Mouse (Mus musculus): ENCODE data around the gene Pxk. TPM values are rescaled to one million over a fixed set of nuclear protein-coding genes. Genes with fewer than 3 reads are reported as not detected.
A peak's percentile ranks its signal among the peaks of the same experiment; 100 is the strongest.

The Pxk gene
- total and polyA plus RNA-seq, 2 experiments from 2014 or later = 36.0 to 45.1 TPM

DNA sequence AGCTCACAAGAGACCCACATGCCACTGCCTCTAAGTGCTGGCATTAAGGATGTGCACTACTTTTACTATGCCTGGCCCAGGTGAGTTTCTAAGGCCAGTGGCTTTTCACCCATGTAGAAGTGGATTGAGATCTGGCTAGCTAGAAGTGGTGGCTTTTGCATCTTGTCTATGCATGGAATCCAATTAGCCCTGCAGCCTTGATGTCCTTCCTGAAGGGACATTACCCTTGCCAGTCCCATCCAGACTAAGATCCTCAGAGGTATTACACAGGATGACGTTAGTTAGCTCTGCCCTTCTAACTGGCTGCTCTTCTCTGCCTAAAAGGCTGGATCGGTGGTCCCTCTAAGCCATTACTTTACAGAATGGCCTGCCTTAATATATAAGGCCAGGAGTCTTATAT lies 115.0 kb downstream of the Pxk start:
- no peak overlapping the region for H3K4me3 ChIP-seq (ENCODE audit: low read depth, low read length)
- DNase-seq (no peak), ATAC-seq (no peak)
- no peaks in the 10 kb centered on the region for H3K27me3 ChIP-seq (ENCODE audit: insufficient read depth, low read length)
- H3K4me2 ChIP-seq (ENCODE audit: low read depth) = no peak overlapping the region
- no peak for TF ChIP-seq CTCF (IDR thresholded peaks at IDR 0.05; ENCODE audit: low read depth)
- no peaks in the 10 kb centered on the region for H3K9me3 ChIP-seq (ENCODE audit: low read length)
- H3K9ac ChIP-seq = no peak overlapping the region
- H3K27ac ChIP-seq (ENCODE audit: low read depth, low read length) = no peak overlapping the region
- 73% methylated on average over 2 of the region's 2 CpGs for WGBS
- no peaks in the 10 kb centered on the region for H3K36me3 ChIP-seq (ENCODE audit: insufficient read depth)
- peaks cover 6% of the 10 kb centered on the region for H3K4me1 ChIP-seq (ENCODE audit: insufficient read depth)

DNA sequence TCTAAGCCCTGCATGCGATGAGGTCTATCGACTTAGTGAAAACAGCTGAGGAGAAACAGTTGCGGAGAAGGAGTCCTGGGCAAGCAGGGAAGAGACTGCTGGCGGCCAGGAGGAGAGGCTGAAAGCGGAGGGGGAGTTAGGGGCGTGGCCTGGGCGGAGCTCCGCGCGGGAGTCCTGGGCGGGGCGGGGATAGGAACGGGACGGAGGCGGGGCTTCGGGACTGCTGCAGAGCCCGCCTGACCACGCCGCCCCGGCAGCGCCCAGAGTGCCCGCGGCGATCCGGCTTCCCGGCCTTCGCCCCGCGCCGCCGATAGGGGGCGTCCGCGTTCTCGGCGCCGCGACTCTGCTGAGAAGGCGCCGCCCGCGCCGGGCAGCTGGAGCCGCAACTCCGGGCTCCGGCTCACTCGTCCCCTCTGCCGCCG lies 115.8 kb downstream of the Pxk start, which contains the start of gene Kctd6:
TSS of gene Kctd6 (plus strand) at position 338 of the 422 bp plus-strand sequence.
- peak; percentile 70 for TF ChIP-seq CTCF (IDR thresholded peaks at IDR 0.05; ENCODE audit: low read depth)
- peaks cover 9% of the 10 kb centered on the region for H3K4me1 ChIP-seq (ENCODE audit: insufficient read depth)
- DNase-seq = peak; percentile 96
- H3K27me3 ChIP-seq (ENCODE audit: insufficient read depth, low read length) = no peaks in the 10 kb centered on the region
- peak within 1 kb of the TSS; percentile 81 for H3K9ac ChIP-seq
- peak within 1 kb of the TSS; percentile 92 for H3K27ac ChIP-seq (ENCODE audit: low read depth, low read length)
- WGBS = 3% methylated on average over 24 of the region's 49 CpGs
- ATAC-seq = peak; percentile 95
- peak within 1 kb of the TSS; percentile 82 for H3K4me3 ChIP-seq (ENCODE audit: low read depth, low read length)
- peak within 1 kb of the TSS; percentile 79 for H3K4me2 ChIP-seq (ENCODE audit: low read depth)
- no peaks in the 10 kb centered on the region for H3K9me3 ChIP-seq (ENCODE audit: low read length)
- H3K36me3 ChIP-seq (ENCODE audit: insufficient read depth) = no peaks in the 10 kb centered on the region

Other genes with a start within 250 kb of the Pxk start
- gene Gm45521, start 140.9 kb upstream of the Pxk start, total RNA-seq (2014; rRNA removed) = 0.31 TPM in 1 of 2 replicates, not detected in the other
- not detected in 2 replicates for gene Gm45521, start 140.9 kb upstream of the Pxk start, polyA plus RNA-seq (2015; fragmentation: Nextera tagmentation; extraction: Ambion mirVana)
- not detected in 2 replicates for gene Dnase1l3, start 103.6 kb upstream of the Pxk start, total RNA-seq (2014; rRNA removed)
- gene Dnase1l3, start 103.6 kb upstream of the Pxk start, polyA plus RNA-seq (2015; fragmentation: Nextera tagmentation; extraction: Ambion mirVana) = 0.05 and 0.10 TPM in 2 replicates
- 8.0 and 11.2 TPM in 2 replicates for gene Abhd6, start 95.3 kb upstream of the Pxk start, total RNA-seq (2014; rRNA removed)
- gene Abhd6, start 95.3 kb upstream of the Pxk start, polyA plus RNA-seq (2015; fragmentation: Nextera tagmentation; extraction: Ambion mirVana) = 28.5 and 36.2 TPM in 2 replicates
- gene Rpp14, start 17.8 kb upstream of the Pxk start, total RNA-seq (2014; rRNA removed) = 40.5 and 47.7 TPM in 2 replicates
- gene Rpp14, start 17.8 kb upstream of the Pxk start, polyA plus RNA-seq (2015; fragmentation: Nextera tagmentation; extraction: Ambion mirVana) = 37.3 and 43.8 TPM in 2 replicates
- 151 and 183 TPM in 2 replicates for gene Pdhb, start 74.8 kb downstream of the Pxk start, total RNA-seq (2014; rRNA removed)
- gene Pdhb, start 74.8 kb downstream of the Pxk start, polyA plus RNA-seq (2015; fragmentation: Nextera tagmentation; extraction: Ambion mirVana) = 249 and 263 TPM in 2 replicates
- gene Kctd6, start 115.9 kb downstream of the Pxk start, total RNA-seq (2014; rRNA removed) = 19.3 and 27.0 TPM in 2 replicates
- 37.0 and 42.0 TPM in 2 replicates for gene Kctd6, start 115.9 kb downstream of the Pxk start, polyA plus RNA-seq (2015; fragmentation: Nextera tagmentation; extraction: Ambion mirVana)
- gene Acox2, start 161.1 kb downstream of the Pxk start, total RNA-seq (2014; rRNA removed) = 0.14 TPM in 1 of 2 replicates, not detected in the other
- gene Acox2, start 161.1 kb downstream of the Pxk start, polyA plus RNA-seq (2015; fragmentation: Nextera tagmentation; extraction: Ambion mirVana) = 0.31 and 0.59 TPM in 2 replicates
- 15.5 and 23.5 TPM in 2 replicates for gene Fam107a, start 219.8 kb downstream of the Pxk start, total RNA-seq (2014; rRNA removed)
- 2.0 and 2.8 TPM in 2 replicates for gene Fam107a, start 219.8 kb downstream of the Pxk start, polyA plus RNA-seq (2015; fragmentation: Nextera tagmentation; extraction: Ambion mirVana)

Measured in forebrain, postnatal 0 days (tissue).